In the genomic region with DNA sequence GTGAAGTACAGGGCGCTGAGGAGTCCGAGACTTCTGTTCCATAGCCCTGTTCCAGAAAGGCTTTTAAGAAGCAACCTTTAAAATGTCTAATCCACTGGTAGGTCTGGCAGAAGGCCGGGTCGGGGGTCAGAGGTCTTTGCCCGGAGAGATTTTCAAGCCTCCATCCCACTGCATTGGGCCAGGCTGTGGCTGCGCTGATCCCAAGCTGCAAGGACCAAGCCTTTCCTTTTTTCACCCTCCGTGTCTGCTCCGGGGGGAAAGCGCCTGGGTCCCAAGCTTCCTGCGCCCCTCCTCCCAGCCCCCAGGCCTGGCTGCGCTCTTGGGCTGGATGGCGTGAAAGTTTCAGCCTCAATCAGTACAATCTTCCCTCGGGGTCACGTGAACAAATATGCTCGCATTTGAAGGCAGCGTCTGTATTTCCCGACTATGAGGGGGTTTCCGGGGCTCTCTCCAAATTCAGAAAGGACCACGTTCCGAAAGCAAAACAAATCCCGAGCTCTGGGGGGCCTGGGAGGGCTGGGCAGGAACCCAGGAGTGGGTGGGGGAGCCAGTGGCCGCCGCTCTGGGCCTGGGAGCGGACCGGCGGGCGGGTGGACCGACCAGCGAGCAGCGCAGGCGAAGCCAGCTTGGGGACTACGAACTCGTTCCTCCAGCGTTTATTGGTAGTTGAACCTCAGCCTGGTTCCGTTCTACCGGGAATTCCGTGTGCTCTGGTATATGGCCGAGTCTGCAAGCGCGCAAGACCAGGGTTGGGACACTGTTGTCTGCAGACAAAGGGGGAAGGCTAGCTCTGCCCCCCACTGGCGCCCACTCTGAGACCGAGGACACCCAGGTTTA, we compare ENCODE assay signal across 12 mouse cellular contexts. TPM values are rescaled to one million over a fixed set of nuclear protein-coding genes. Genes with fewer than 3 reads are reported as not detected.
A peak's percentile ranks its signal among the peaks of the same experiment; 100 is the strongest.
DNase-seq lines count a peak whose midpoint lies in the region; ATAC-seq lines count a peak whose summit lies in the region.
"Had no signal": no experiment of that assay in that cellular context is flagged by ENCODE, and none has a peak within 500 bp of the region (broad histone marks: within the 10 kb centered on the region; RNA-seq: fewer than 3 reads in every experiment).

No protein-coding gene starts in this region.

- no peak overlapping the region for H3K9ac ChIP-seq in embryonic facial prominence, embryonic 15.5 days
- peak overlapping the region; percentile 27 for H3K9ac ChIP-seq in intestine, embryonic 16.5 days (ENCODE audit: low read depth, low read length)
- H3K9ac ChIP-seq in neural tube, embryonic 12.5 days = peak overlapping the region; percentile 92

- H3K4me2 ChIP-seq in embryonic facial prominence, embryonic 15.5 days (replicated peaks) = peak overlapping the region; percentile 39
- peak overlapping the region; percentile 48 for H3K4me2 ChIP-seq in intestine, embryonic 16.5 days (ENCODE audit: low read depth, low read length)
- peak overlapping the region; percentile 96 for H3K4me2 ChIP-seq in neural tube, embryonic 12.5 days (replicated peaks)

- 1% methylated on average over 42 of the region's 42 CpGs for WGBS in embryonic facial prominence, embryonic 15.5 days
- WGBS in intestine, embryonic 16.5 days = 17% methylated on average over 42 of the region's 42 CpGs
- under 1% methylated on average over 42 of the region's 42 CpGs for WGBS in neural tube, embryonic 12.5 days

- peaks cover 95% of the 10 kb centered on the region for H3K27me3 ChIP-seq in embryonic facial prominence, embryonic 15.5 days
- H3K27me3 ChIP-seq in intestine, embryonic 16.5 days (replicated peaks; ENCODE audit: control insufficient read depth, insufficient read depth, low read length) = peaks cover 74% of the 10 kb centered on the region
- no peaks in the 10 kb centered on the region for H3K27me3 ChIP-seq in neural tube, embryonic 12.5 days (replicated peaks)
- H3K27me3 ChIP-seq: Patski had no signal

- peak; percentile 22 for DNase-seq in kidney, postnatal 14 days
- DNase-seq in kidney, adult 18-20 months = no peak
- DNase-seq in adrenal gland, postnatal 36 days = no peak
- no peak for DNase-seq in thymus, postnatal 14 days
- no peak for DNase-seq in testis, postnatal 14 days (ENCODE audit: low spot score)
- DNase-seq: thymus, adult 18-20 months had no signal

- ATAC-seq in embryonic facial prominence, embryonic 15.5 days (ENCODE audit: insufficient number of reproducible peaks, low FRiP score, low TSS enrichment, low read depth) = 0 out of 2 replicates have a peak, but pooled peaks have one; percentile 21
- no peak for ATAC-seq in intestine, embryonic 16.5 days
- no peak for ATAC-seq in neural tube, embryonic 12.5 days (ENCODE audit: low FRiP score, low read depth)
- ATAC-seq: Patski had no signal

- no peaks in the 10 kb centered on the region for H3K9me3 ChIP-seq in embryonic facial prominence, embryonic 15.5 days (replicated peaks)
- H3K9me3 ChIP-seq in intestine, embryonic 16.5 days (ENCODE audit: control insufficient read depth, low read length) = no peaks in the 10 kb centered on the region
- H3K9me3 ChIP-seq in neural tube, embryonic 12.5 days = no peaks in the 10 kb centered on the region

- peaks cover 31% of the 10 kb centered on the region for H3K4me1 ChIP-seq in embryonic facial prominence, embryonic 15.5 days
- H3K4me1 ChIP-seq in intestine, embryonic 16.5 days (ENCODE audit: control insufficient read depth, insufficient read depth, low read length) = 0 out of 2 replicates have a peak, but pooled peaks cover 3% of the 10 kb centered on the region
- peaks cover 92% of the 10 kb centered on the region for H3K4me1 ChIP-seq in neural tube, embryonic 12.5 days

- peak overlapping the region; percentile 24 for H3K4me3 ChIP-seq in embryonic facial prominence, embryonic 15.5 days (replicated peaks)
- peak overlapping the region; percentile 32 for H3K4me3 ChIP-seq in intestine, embryonic 16.5 days (ENCODE audit: low read length)
- peak overlapping the region; percentile 47 for H3K4me3 ChIP-seq in neural tube, embryonic 12.5 days

- H3K36me3 ChIP-seq in embryonic facial prominence, embryonic 15.5 days = no peaks in the 10 kb centered on the region
- H3K36me3 ChIP-seq in intestine, embryonic 16.5 days (ENCODE audit: control insufficient read depth, insufficient read depth, low read length) = no peaks in the 10 kb centered on the region
- peaks cover 18% of the 10 kb centered on the region for H3K36me3 ChIP-seq in neural tube, embryonic 12.5 days

- H3K27ac ChIP-seq in embryonic facial prominence, embryonic 15.5 days (replicated peaks) = no peak overlapping the region
- H3K27ac ChIP-seq in intestine, embryonic 16.5 days (ENCODE audit: low read length) = peak overlapping the region; percentile 28; the same call in 1 of the 2 replicates
- H3K27ac ChIP-seq in neural tube, embryonic 12.5 days = peak overlapping the region; percentile 99

RNA-seq across cellular contexts. Expression of a gene that starts 9.5 kb away (rescaled TPM):
- 0.09 and 0.40 TPM in 2 replicates for polyA plus RNA-seq in embryonic facial prominence, embryonic 15.5 days (2015; fragmentation: Nextera tagmentation; extraction: Ambion mirVana)
- 0.24 TPM in 1 of 2 replicates, not detected in the other for polyA plus RNA-seq in intestine, embryonic 16.5 days (2015; fragmentation: Nextera tagmentation; extraction: Ambion mirVana)
- 6.9 and 9.1 TPM in 2 replicates for polyA plus RNA-seq in neural tube, embryonic 12.5 days (2016; fragmentation: Nextera tagmentation; extraction: Ambion mirVana)
- total RNA-seq in adrenal gland, postnatal 36 days (2021) = 1 to 10 TPM; 1.6 to 2.0 TPM
- total RNA-seq: left cerebral cortex, postnatal 14 days; neutrophil, adult 5-6 weeks had no signal

RNA-seq across cellular contexts. Expression of a gene that starts 24.3 kb away (rescaled TPM):
- 0.35 and 0.62 TPM in 2 replicates for polyA plus RNA-seq in embryonic facial prominence, embryonic 15.5 days (2015; fragmentation: Nextera tagmentation; extraction: Ambion mirVana)
- 0.91 and 0.95 TPM in 2 replicates for polyA plus RNA-seq in intestine, embryonic 16.5 days (2015; fragmentation: Nextera tagmentation; extraction: Ambion mirVana)
- polyA plus RNA-seq in neural tube, embryonic 12.5 days (2016; fragmentation: Nextera tagmentation; extraction: Ambion mirVana) = 14.2 and 16.0 TPM in 2 replicates
- 10 to 100 TPM; 13.6 to 15.5 TPM for total RNA-seq in adrenal gland, postnatal 36 days (2021)
- total RNA-seq: left cerebral cortex, postnatal 14 days; neutrophil, adult 5-6 weeks had no signal

RNA-seq across cellular contexts. Expression of a gene that starts 24.3 kb away (rescaled TPM):
- 1.9 and 2.6 TPM in 2 replicates for polyA plus RNA-seq in embryonic facial prominence, embryonic 15.5 days (2015; fragmentation: Nextera tagmentation; extraction: Ambion mirVana)
- polyA plus RNA-seq in intestine, embryonic 16.5 days (2015; fragmentation: Nextera tagmentation; extraction: Ambion mirVana) = 13.4 and 15.1 TPM in 2 replicates
- polyA plus RNA-seq in neural tube, embryonic 12.5 days (2016; fragmentation: Nextera tagmentation; extraction: Ambion mirVana) = 55.9 and 68.9 TPM in 2 replicates
- under 1 TPM; 0.17 to 0.36 TPM for total RNA-seq in adrenal gland, postnatal 36 days (2021)
- total RNA-seq: left cerebral cortex, postnatal 14 days; neutrophil, adult 5-6 weeks had no signal

RNA-seq across cellular contexts. Expression of a gene that starts 26.7 kb away (rescaled TPM):
- 1.6 and 2.5 TPM in 2 replicates for polyA plus RNA-seq in embryonic facial prominence, embryonic 15.5 days (2015; fragmentation: Nextera tagmentation; extraction: Ambion mirVana)
- polyA plus RNA-seq in intestine, embryonic 16.5 days (2015; fragmentation: Nextera tagmentation; extraction: Ambion mirVana) = 0.10 and 0.11 TPM in 2 replicates
- polyA plus RNA-seq in neural tube, embryonic 12.5 days (2016; fragmentation: Nextera tagmentation; extraction: Ambion mirVana) = 6.8 and 7.8 TPM in 2 replicates
- not detected for total RNA-seq in adrenal gland, postnatal 36 days (2021)
- total RNA-seq: left cerebral cortex, postnatal 14 days; neutrophil, adult 5-6 weeks had no signal
- polyA plus RNA-seq: Patski had no signal

RNA-seq across cellular contexts. Expression of a gene that starts 31.7 kb away (rescaled TPM):
- 6.4 and 8.0 TPM in 2 replicates for polyA plus RNA-seq in embryonic facial prominence, embryonic 15.5 days (2015; fragmentation: Nextera tagmentation; extraction: Ambion mirVana)
- 3.1 TPM in 2 replicates for polyA plus RNA-seq in intestine, embryonic 16.5 days (2015; fragmentation: Nextera tagmentation; extraction: Ambion mirVana)
- 20.8 and 21.4 TPM in 2 replicates for polyA plus RNA-seq in neural tube, embryonic 12.5 days (2016; fragmentation: Nextera tagmentation; extraction: Ambion mirVana)
- total RNA-seq in adrenal gland, postnatal 36 days (2021) = 10 to 100 TPM; 23.9 to 35.9 TPM
- total RNA-seq: left cerebral cortex, postnatal 14 days; neutrophil, adult 5-6 weeks had no signal

Comparison
In these comparisons a context has a peak if more than half of its experiments do, and no peak if none do; other contexts are left out.
1. H3K4me2 ChIP-seq: peak in every context shown above with its lines; median percentile 96 in neural tube, embryonic 12.5 days; 48 in intestine, embryonic 16.5 days; 39 in embryonic facial prominence, embryonic 15.5 days.